Mouse (Mus musculus): ENCODE measurements around the gene Art3. TPM values are rescaled to one million over a fixed set of nuclear protein-coding genes. Genes with fewer than 3 reads are reported as not detected.

The Art3 gene
- polyA plus RNA-seq, 1 experiment from 2014 or later, result 2.6 TPM

DNA sequence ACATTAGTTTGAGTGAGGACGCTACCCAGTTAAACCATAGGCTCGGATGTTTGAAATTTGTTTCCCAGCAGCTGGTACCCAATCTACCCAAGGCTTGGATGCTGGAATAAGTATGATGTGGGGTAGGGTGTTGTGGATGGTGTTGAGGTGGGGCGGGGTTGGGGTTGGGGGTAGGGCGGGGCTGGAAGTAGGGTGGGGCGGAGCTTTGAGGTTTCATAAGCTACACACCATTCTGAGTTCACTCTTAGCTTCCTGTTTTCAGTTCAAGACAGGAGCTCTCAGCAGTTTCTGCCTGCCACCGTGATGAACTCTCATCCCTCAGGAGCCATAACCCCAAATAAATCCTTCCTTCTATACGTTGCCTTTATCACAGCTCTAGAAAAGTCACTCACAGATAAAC is 13.5 kb upstream of the Art3 start:
- WGBS, result 84% methylated on average over 7 of the region's 7 CpGs
- H3K4me2 ChIP-seq (replicated peaks), result no peak overlapping the region
- no peaks in the 10 kb centered on the region for H3K4me1 ChIP-seq
- H3K9ac ChIP-seq (replicated peaks), result no peak overlapping the region
- no peaks in the 10 kb centered on the region for H3K36me3 ChIP-seq
- H3K27ac ChIP-seq (replicated peaks), result no peak overlapping the region
- no peak for ATAC-seq (ENCODE audit: low FRiP score, low read depth)
- H3K27me3 ChIP-seq, result no peaks in the 10 kb centered on the region
- no peak overlapping the region for H3K4me3 ChIP-seq
- no peaks in the 10 kb centered on the region for H3K9me3 ChIP-seq

DNA sequence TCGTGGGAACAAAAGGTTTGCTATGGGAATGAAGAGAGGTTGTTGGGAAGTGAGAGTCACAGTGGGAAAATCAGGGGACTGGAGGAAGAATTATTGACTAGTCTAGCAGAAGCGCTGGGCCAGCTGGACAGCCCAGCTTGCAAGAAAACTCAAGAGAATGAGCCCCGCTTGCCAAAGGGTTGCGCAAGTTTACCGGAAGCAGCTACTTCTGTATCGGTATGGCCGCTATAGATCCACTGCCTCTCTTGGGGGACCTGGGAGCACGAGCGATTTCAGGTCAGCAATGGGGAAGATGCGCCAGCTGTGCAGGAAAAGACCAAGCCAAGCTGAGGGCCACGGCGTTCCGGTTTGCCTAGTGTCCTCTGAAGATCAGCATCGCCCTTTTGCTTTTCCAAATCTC is 13.0 kb upstream of the Art3 start:
- 94% methylated on average over 14 of the region's 14 CpGs for WGBS
- no peak for ATAC-seq (ENCODE audit: low FRiP score, low read depth)

DNA sequence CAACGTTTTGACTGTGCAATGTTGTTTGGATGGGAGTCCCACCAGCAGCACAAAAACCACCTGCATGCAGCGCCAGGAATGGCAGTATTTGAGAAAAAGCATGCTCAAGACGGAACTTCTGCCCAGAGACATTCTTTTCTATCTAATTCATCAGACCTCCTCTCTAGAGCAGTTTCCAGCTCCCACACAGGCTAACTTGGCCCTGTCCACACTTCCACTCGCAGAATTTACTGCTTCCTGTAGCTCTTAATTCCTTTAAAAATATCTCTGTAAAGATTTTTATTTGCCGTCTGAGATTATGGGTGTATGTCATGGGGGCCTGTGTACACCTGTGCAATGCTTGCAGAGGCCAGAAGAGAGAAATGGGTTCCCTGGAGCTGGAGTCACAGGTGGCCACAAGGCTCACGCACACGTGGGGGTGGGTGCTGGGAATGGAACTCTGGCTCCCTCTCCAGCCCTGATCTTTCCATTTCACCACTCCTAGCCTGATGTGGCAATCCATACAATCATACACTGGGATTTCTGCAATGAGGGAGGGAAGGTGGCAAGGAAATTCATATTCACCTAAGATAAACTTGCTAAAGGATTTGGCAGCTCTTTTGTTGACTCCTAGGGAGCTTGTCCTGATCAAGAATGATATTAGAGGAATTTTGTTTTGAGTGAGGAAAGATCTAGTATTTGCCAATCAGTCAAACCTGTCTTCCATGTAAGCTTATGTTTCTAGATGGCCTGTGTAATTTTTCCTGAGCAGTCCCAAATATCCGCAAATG is 9.8 kb upstream of the Art3 start:
- no peaks in the 10 kb centered on the region for H3K36me3 ChIP-seq
- no peak overlapping the region for H3K27ac ChIP-seq (replicated peaks)
- H3K9ac ChIP-seq (replicated peaks), result no peak overlapping the region
- no peaks in the 10 kb centered on the region for H3K4me1 ChIP-seq
- H3K27me3 ChIP-seq, result no peaks in the 10 kb centered on the region
- no peak overlapping the region for H3K4me2 ChIP-seq (replicated peaks)
- WGBS, result 76% methylated on average over 8 of the region's 8 CpGs
- no peak for ATAC-seq (ENCODE audit: low FRiP score, low read depth)
- no peaks in the 10 kb centered on the region for H3K9me3 ChIP-seq
- no peak overlapping the region for H3K4me3 ChIP-seq

More for the DNA sequence above, 13.0 kb upstream of the Art3 start:
- Histone ChIP-seq H3K4me3 (no peak overlapping the region), H3K27ac (replicated peaks) (no peak overlapping the region), H3K36me3 (no peaks in the 10 kb centered on the region), H3K9ac (replicated peaks) (no peak overlapping the region), H3K9me3 (no peaks in the 10 kb centered on the region), H3K4me1 (no peaks in the 10 kb centered on the region), H3K4me2 (replicated peaks) (no peak overlapping the region), H3K27me3 (no peaks in the 10 kb centered on the region)

DNA sequence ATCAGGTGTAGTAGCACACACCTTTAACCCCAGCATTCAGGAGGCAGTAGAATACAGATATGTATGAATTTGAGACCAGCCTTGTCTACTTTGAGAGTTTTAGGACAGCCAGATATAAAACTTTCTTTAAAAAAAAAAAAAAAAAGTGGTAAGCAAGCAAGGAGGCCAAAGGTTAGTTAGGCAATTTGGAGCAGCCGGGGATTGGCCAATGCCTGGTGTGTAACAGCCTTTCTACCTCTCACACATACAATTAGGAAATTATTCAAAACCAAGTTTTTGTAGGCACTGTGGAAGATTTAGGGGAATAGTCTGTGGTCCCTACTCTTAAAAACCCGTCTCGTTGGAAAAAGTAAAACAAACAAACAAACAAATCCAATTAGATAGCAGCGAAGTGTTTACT is 9.0 kb upstream of the Art3 start:
- no peak overlapping the region for H3K4me3 ChIP-seq
- H3K27me3 ChIP-seq, result no peaks in the 10 kb centered on the region
- no peak for ATAC-seq (ENCODE audit: low FRiP score, low read depth)
- H3K27ac ChIP-seq (replicated peaks), result no peak overlapping the region
- 81% methylated on average over 4 of the region's 4 CpGs for WGBS
- H3K36me3 ChIP-seq, result no peaks in the 10 kb centered on the region
- H3K4me2 ChIP-seq (replicated peaks), result no peak overlapping the region
- H3K4me1 ChIP-seq, result no peaks in the 10 kb centered on the region
- H3K9me3 ChIP-seq, result no peaks in the 10 kb centered on the region
- no peak overlapping the region for H3K9ac ChIP-seq (replicated peaks)

DNA sequence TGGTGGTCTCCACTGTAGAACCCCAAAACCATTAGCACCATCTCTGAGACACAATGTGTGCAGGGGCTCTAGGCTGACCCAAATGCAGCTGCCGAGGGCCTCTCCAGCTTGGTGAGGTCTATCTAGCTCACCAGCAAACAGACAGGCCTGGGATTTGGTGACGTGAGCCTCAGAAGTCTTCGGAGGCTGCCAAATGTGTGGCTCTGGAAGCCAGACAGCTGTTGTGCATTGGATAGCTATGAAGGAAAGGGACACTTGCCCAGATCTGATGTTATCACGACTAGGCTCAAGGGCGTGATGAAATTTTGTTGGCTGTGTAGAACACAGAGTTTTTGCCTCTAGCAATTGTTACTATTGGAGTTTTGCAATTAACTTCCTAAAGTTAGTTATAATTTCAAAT is 8.4 kb upstream of the Art3 start:
- no peaks in the 10 kb centered on the region for H3K9me3 ChIP-seq
- WGBS, result 86% methylated on average over 5 of the region's 5 CpGs
- H3K27ac ChIP-seq (replicated peaks), result no peak overlapping the region
- H3K4me3 ChIP-seq, result no peak overlapping the region
- no peaks in the 10 kb centered on the region for H3K4me1 ChIP-seq
- H3K36me3 ChIP-seq, result no peaks in the 10 kb centered on the region
- ATAC-seq (ENCODE audit: low FRiP score, low read depth), result no peak
- no peaks in the 10 kb centered on the region for H3K27me3 ChIP-seq
- H3K9ac ChIP-seq (replicated peaks), result no peak overlapping the region
- H3K4me2 ChIP-seq (replicated peaks), result no peak overlapping the region

DNA sequence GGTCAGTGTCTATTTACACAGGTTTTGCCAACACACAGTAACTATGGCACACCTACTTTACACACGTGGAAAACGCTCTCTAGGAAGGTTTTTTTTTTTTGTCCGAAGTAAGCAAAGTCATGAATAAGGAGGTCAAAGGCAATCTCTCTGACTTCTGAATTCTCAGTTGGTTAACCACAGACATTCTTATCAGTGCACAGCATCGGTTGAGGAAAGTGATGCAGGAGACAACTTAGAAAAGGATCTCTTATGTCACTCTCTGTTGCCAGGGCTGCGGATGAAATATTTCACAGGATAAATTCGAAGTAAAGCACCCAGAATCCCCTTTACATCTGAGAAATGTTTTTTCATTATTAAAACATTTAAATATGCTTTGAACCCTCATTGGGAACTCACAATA is 4.3 kb upstream of the Art3 start:
- H3K9me3 ChIP-seq, result no peaks in the 10 kb centered on the region
- no peak overlapping the region for H3K4me3 ChIP-seq
- H3K9ac ChIP-seq (replicated peaks), result no peak overlapping the region
- H3K4me2 ChIP-seq (replicated peaks), result no peak overlapping the region
- H3K4me1 ChIP-seq, result no peaks in the 10 kb centered on the region
- WGBS, result 83% methylated on average over 6 of the region's 6 CpGs
- no peak for ATAC-seq (ENCODE audit: low FRiP score, low read depth)
- H3K27ac ChIP-seq (replicated peaks), result no peak overlapping the region
- no peaks in the 10 kb centered on the region for H3K36me3 ChIP-seq
- H3K27me3 ChIP-seq, result no peaks in the 10 kb centered on the region

DNA sequence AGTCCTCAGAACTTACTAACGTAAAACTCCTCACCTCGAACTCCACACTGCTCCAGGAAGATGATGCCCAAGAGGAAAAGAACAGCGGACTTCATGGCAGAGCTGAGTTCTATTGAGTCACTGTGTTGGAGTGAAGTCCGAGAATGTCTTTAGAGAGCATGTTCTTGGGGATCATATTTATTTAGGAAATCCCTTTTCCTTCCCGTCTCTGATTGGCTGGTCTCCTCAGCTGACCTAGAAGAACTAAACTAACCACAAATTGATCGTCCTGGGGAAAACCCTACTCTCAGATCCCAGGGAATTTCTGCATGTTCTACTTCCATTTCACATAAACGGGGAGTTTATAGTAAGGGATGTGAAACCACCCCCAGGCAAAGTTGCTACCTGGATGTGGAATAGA is 3.7 kb upstream of the Art3 start, which contains the start of gene Cxcl9:
Gene Cxcl9 (minus strand): TSS at position 151 of the 400 bp plus-strand sequence.
- Histone ChIP-seq H3K27ac (replicated peaks) (no peak within 1 kb of the TSS), H3K9me3 (no peaks in the 10 kb centered on the region), H3K4me1 (no peaks in the 10 kb centered on the region), H3K36me3 (no peaks in the 10 kb centered on the region), H3K4me3 (no peak within 1 kb of the TSS), H3K9ac (replicated peaks) (no peak within 1 kb of the TSS), H3K4me2 (replicated peaks) (no peak within 1 kb of the TSS), H3K27me3 (no peaks in the 10 kb centered on the region)
- WGBS, result 87% methylated on average over 7 of the region's 7 CpGs
- ATAC-seq (ENCODE audit: low FRiP score, low read depth), result no peak

DNA sequence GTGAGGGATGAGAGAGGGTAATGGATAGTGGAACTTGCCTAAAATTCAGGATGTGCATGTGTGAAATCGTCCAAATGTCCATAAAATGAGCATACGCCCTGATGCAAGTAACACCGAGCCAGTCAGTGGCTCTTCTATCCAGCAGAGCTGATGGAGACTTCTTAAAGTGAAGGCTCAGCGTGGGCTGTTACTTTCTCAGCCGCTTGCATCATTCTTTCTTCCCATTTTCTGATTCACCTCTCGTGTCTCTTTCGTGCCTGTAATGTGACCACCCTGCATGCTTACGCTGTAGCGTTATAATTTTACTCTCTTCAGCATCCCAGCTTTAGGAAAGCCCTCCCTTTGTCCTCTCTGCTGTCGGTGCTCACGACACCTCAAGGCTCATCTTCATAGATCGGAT is 505 bp upstream of the Art3 start:
- WGBS, result 88% methylated on average over 12 of the region's 12 CpGs
- no peak overlapping the region for H3K4me2 ChIP-seq (replicated peaks)
- no peak overlapping the region for H3K9ac ChIP-seq (replicated peaks)
- no peaks in the 10 kb centered on the region for H3K36me3 ChIP-seq
- H3K9me3 ChIP-seq, result no peaks in the 10 kb centered on the region
- no peak for ATAC-seq (ENCODE audit: low FRiP score, low read depth)
- no peak overlapping the region for H3K4me3 ChIP-seq
- H3K27me3 ChIP-seq, result no peaks in the 10 kb centered on the region
- H3K27ac ChIP-seq (replicated peaks), result no peak overlapping the region
- no peaks in the 10 kb centered on the region for H3K4me1 ChIP-seq

DNA sequence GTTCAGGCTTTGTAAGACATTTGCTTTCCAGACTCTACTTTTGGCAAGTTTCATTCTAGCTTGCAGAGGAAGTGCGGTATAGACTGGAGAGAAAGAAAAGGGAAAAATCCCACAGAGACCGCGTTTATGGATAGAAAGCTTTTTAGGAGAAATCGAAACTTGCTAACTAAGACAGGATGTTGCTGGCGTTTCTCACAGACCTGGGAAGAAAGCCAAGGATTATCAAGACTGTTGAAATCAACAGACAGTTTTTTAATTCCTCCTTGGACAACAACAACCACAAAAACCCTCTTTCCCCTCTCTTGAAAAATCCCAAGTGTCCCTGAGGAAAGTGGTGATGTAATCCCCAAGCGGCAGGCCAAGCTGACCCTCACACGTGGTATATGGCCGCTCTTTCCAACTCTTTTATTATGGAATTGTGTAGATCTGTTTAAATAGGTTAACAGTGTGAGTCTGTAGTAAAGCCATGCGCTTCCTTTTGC is 773 bp downstream of the Art3 start:
- H3K4me3 ChIP-seq, result no peak overlapping the region
- no peaks in the 10 kb centered on the region for H3K27me3 ChIP-seq
- no peak for ATAC-seq (ENCODE audit: low FRiP score, low read depth)
- H3K9me3 ChIP-seq, result no peaks in the 10 kb centered on the region
- H3K9ac ChIP-seq (replicated peaks), result no peak overlapping the region
- no peaks in the 10 kb centered on the region for H3K4me1 ChIP-seq
- H3K27ac ChIP-seq (replicated peaks), result no peak overlapping the region
- no peak overlapping the region for H3K4me2 ChIP-seq (replicated peaks)
- WGBS, result 79% methylated on average over 9 of the region's 9 CpGs
- H3K36me3 ChIP-seq, result no peaks in the 10 kb centered on the region

DNA sequence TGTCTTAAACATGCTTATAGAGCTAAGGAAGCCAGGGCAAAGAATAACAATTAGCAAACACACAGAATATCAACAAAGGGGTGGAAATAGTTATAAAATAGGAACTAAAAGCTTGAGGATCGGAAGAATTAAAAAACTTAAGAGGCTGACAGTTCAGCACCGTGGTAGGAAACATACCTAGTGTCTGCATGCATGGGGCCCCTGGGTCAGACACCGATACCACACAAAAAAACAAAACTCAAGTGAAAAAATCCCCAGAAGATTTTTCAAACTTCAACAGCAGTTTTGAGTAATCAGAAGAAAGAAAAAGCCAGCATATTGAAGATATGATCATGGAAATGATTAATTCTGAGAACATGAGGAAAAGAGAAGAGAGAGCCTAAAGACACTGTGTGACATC is 5.1 kb downstream of the Art3 start:
- Histone ChIP-seq H3K27me3 (no peaks in the 10 kb centered on the region), H3K9me3 (no peaks in the 10 kb centered on the region), H3K4me2 (replicated peaks) (no peak overlapping the region), H3K4me3 (no peak overlapping the region), H3K4me1 (no peaks in the 10 kb centered on the region), H3K9ac (replicated peaks) (no peak overlapping the region), H3K36me3 (no peaks in the 10 kb centered on the region), H3K27ac (replicated peaks) (no peak overlapping the region)
- ATAC-seq (ENCODE audit: low FRiP score, low read depth), result no peak
- WGBS, result 85% methylated on average over 3 of the region's 3 CpGs

DNA sequence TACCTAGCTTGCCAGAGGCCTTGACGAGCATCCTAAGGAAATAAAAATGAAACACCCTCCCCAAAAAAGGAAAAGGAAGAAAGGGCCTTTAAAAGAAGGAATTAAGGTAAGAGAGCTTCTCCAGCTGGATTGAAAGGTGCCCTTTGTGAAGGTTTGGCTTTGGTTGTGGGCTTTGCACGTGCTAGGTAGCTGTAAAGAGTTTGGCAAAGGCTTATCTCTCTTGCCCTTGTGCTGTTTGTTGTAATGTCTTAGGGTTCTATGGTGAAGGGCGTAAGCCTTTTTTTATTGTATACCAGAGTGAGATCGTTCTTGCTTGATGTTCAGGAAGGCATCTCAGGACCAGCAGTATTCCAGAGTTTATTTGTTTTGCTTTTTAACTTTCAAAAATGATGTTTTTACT is 9.0 kb downstream of the Art3 start:
- ATAC-seq (ENCODE audit: low FRiP score, low read depth), result no peak
- H3K4me1 ChIP-seq, result no peaks in the 10 kb centered on the region
- 80% methylated on average over 4 of the region's 4 CpGs for WGBS

DNA sequence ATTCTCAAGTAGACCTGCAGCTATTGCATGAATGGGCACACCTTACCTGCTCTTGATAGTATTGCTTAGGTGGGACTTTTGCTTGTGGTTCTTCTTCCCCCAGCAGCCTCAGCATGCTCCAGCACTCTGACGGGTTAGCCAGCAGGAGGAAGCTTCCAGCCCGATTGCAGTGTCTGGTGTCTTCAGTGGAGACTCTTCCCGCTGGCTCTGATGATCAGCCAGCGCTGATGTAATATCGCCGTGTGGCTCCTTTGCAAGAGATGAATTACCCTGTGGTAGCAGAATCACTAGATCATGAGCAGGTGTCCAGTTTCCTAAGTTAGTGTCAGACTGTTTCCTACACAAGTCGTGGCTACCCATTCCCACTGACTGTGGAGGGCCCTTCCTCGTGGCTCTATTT is 13.4 kb downstream of the Art3 start:
- H3K4me1 ChIP-seq, result no peaks in the 10 kb centered on the region
- H3K4me3 ChIP-seq, result no peak overlapping the region
- WGBS, result 89% methylated on average over 8 of the region's 8 CpGs
- H3K4me2 ChIP-seq (replicated peaks), result no peak overlapping the region
- H3K36me3 ChIP-seq, result no peaks in the 10 kb centered on the region
- no peak for ATAC-seq (ENCODE audit: low FRiP score, low read depth)
- no peak overlapping the region for H3K27ac ChIP-seq (replicated peaks)
- peaks cover 10% of the 10 kb centered on the region; the same call in 1 of the 2 replicates for H3K27me3 ChIP-seq
- H3K9me3 ChIP-seq, result no peaks in the 10 kb centered on the region
- no peak overlapping the region for H3K9ac ChIP-seq (replicated peaks)

More for the DNA sequence above, 9.0 kb downstream of the Art3 start:
- Histone ChIP-seq H3K9me3 (no peaks in the 10 kb centered on the region), H3K4me3 (no peak overlapping the region), H3K27ac (replicated peaks) (no peak overlapping the region), H3K27me3 (no peaks in the 10 kb centered on the region), H3K36me3 (no peaks in the 10 kb centered on the region), H3K9ac (replicated peaks) (no peak overlapping the region), H3K4me2 (replicated peaks) (no peak overlapping the region)

Measured in midbrain, embryonic 12.5 days (tissue).